Mouse (Mus musculus) inflammation-experienced regulatory T-cells (primary cell): Measurements from ENCODE around the gene Tbcd. TPM values are rescaled to one million over a fixed set of nuclear protein-coding genes. Genes with fewer than 3 reads are reported as not detected.

ENCODE experiments used
- polyA plus RNA-seq, 2 experiments: library from polyadenylated mRNA; unstranded; fragments of 100-300 nt; shearing (Covaris generic); gene quantifications; one replicate each; pipeline ENCODE4 v1.2.1; 2017

Tbcd gene
- polyA plus RNA-seq: 10 to 100 TPM; 42.8 to 48.2 TPM

DNA sequence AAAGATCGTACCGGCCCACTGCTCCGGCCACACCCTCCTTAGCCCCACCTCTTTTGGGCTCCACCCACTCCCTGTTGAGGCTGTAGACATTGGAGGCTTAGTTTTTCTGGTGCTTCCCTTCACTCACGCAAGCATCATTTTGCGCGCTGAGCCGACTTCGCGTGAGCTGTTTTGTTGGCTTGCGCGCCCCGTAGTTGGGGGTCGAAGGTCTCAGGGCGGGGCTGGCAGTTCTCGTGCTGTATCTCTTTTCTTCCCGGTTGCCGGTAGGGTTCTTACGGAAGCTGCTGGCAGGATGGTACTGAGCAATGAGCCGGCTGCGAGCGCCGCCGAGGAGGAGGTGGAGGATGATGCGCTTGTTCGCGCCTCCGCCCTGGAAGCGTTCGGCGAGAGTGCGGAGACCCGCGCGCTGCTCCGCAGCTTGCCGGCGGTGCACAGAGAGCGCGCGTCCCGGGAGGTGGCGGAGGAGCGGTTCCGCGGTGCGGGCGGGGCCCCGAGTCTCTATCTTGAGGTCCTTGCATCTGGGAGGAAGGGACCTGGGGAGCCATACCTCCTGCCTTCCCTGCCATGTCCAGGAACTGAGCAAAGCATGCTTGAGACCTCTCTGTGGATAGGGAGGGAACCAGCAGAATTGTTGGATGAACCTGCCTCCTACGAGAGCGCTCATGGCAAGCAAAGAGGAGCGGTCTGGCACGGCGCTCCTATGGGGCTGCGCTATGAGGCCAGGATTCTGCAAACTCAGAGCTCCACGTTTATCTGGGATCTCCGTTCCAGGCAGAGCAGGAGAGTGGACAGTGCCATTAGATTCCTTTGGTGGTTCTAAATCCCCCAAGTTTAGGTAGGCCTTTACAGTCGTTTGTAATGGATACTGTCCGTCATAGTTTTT lies at the start of gene Tbcd:
Gene Tbcd, plus strand, starts transcription at position 197 of the 883 bp plus-strand sequence.

DNA sequence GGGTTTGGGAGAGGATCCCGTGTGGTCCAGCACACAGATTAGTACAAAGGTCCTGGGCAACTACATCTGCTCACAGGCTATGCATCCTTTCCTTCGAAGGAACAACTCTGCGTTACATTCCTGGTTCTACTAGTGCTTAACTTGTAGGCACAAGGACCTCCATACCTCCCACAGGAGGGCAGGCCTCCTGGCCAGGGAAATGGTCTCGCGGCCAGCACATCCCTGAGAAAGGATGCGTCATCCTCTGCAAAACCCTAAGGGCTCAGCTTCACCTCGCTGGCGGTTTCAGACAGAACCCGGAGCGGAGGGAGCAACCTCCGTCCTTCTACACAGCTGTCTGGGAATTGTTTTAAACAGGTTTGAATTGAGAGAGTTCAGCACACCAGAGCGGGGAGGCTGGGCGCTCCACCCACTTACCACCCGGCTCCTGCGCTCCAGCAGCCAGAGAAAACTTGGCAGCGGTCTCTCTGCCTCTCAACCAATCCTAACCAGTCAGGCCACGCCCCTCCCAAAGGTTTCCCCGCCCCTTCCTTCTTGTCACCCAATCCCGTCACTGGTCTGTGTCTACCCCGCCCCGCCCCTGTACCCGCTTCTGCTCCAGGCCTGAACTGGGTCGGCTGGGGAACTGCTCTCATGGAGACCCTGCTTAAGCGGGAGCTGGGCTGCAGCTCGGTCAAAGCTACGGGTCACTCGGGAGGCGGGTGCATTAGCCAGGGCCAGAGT lies 30.8 kb upstream of the Tbcd start, which contains the start of gene Fn3krp:
Gene Fn3krp, plus strand, starts transcription at position 572 of the 723 bp plus-strand sequence.

DNA sequence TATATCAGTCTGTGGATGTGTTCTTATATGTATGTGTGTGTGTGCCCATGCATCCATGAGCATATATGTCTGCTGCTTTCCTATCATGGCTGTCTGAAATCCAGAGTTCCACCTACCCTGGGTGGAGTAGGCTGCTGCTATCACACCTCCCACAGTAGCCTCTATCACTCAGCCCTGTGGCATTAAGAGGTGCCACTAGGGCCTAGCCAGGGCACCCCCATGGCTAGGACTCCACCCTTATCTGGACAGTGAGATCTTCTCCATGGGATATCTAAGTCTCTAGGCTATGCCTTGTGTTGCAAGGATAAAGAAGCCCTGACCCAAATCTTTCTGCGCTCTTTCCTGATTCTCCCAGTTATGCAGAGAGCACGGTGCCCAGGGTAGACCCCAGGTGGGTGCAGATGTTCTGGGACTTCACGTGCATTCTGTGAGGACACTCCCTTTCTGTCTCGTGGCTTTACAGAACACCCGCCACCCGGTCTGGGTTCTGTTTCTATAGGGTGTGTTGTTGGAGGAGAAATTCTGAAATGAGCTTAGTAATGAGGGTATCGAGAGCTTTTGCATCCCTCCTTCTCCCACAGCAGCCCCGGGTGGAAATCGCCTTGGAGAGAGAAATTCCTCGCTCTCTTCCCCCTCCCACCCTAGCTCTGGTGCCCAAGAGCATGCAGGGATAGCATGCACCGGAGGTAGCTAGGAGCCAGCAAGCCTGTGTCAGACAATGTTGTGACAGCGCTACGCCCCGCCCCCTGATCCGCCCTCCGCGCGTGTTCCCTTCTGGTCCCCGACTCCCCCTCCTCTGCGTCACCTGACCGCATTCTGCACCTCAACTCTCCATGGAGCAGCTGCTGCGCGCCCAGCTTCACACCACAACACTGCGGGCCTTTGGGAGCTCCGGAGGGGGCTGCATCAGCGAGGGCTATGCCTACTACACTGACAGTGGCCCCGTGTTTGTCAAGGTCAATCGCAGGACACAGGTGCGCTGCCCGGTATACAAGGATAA lies 17.3 kb upstream of the Tbcd start, which contains the start of gene Fn3k:
Gene Fn3k, plus strand, starts transcription at position 758 of the 1,000 bp plus-strand sequence.

DNA sequence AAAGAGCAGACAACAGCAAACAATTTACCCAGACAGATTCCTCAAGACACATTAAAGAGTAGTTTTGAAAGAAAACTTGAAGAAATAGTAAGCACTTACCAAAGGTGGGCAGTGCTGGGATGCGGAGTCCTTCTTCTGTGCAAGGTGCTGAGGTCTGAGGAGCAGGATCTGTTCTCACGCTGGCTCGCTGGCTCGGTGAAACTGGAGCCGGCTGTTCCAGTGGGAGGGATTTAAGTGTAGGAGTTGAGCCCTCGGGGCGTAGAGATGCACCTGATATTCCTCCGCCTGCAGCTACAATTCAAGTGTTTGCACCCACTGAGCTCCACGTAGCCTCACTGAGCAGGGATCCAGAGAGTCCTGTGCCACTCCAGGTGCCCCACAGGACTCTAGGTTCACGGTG lies 67.4 kb downstream of the Tbcd start, which contains the start of gene Zfp750:
Gene Zfp750, minus strand, starts transcription at position 203 of the 400 bp plus-strand sequence.

Other genes starting within 250 kb of the Tbcd start
- 1 to 10 TPM; 2.6 to 3.7 TPM for gene Hexdc, start 247.5 kb upstream of the Tbcd start, polyA plus RNA-seq
- gene Ogfod3, start 247.2 kb upstream of the Tbcd start, polyA plus RNA-seq: 10 to 100 TPM in 1 of 2 experiments, 1 to 10 TPM in 1; 5.7 to 13.2 TPM
- 100 to 1,000 TPM; 108 to 143 TPM for gene Cybc1, start 222.6 kb upstream of the Tbcd start, polyA plus RNA-seq
- gene Narf, start 214.7 kb upstream of the Tbcd start, polyA plus RNA-seq: 10 to 100 TPM; 21.9 to 31.5 TPM
- gene Foxk2, start 192.0 kb upstream of the Tbcd start, polyA plus RNA-seq: 10 to 100 TPM; 17.4 to 20.9 TPM
- gene Wdr45b, start 97.5 kb upstream of the Tbcd start, polyA plus RNA-seq: 10 to 100 TPM; 37.7 to 43.6 TPM
- gene Rab40b, start 63.7 kb upstream of the Tbcd start, polyA plus RNA-seq: 1 to 10 TPM in 1 of 2 experiments, under 1 TPM in 1; 0.22 to 1.5 TPM
- gene Fn3krp, start 30.5 kb upstream of the Tbcd start, polyA plus RNA-seq: under 1 TPM; 0.29 to 0.92 TPM
- gene Fn3k, start 17.0 kb upstream of the Tbcd start, polyA plus RNA-seq: under 1 TPM in 1 of 2 experiments, not detected in 1; 0.45 TPM
- gene Zfp750, start 67.4 kb downstream of the Tbcd start, polyA plus RNA-seq: under 1 TPM; 0.20 to 0.35 TPM
- gene B3gntl1, start 221.2 kb downstream of the Tbcd start, polyA plus RNA-seq: 10 to 100 TPM; 13.9 to 14.4 TPM
- 10 to 100 TPM in 1 of 2 experiments, 1 to 10 TPM in 1; 4.4 to 13.1 TPM for gene Metrnl, start 249.6 kb downstream of the Tbcd start, polyA plus RNA-seq